Mouse (Mus musculus) hematopoietic multipotent progenitor cell, adult 10-12 weeks (in vitro differentiated cells): ENCODE data around the gene Spen. TPM values are rescaled to one million over a fixed set of nuclear protein-coding genes. Genes with fewer than 3 reads are reported as not detected.

Source experiments
- polyA plus RNA-seq: library from polyadenylated mRNA; stranded (reverse); fragments of >175 nt; gene quantifications from 2 replicates; pipeline ENCODE4 v1.2.3, GENCODE M21; 2012; ENCODE audit warnings: low replicate concordance

The Spen gene
- polyA plus RNA-seq = 137 and 294 TPM in 2 replicates

DNA sequence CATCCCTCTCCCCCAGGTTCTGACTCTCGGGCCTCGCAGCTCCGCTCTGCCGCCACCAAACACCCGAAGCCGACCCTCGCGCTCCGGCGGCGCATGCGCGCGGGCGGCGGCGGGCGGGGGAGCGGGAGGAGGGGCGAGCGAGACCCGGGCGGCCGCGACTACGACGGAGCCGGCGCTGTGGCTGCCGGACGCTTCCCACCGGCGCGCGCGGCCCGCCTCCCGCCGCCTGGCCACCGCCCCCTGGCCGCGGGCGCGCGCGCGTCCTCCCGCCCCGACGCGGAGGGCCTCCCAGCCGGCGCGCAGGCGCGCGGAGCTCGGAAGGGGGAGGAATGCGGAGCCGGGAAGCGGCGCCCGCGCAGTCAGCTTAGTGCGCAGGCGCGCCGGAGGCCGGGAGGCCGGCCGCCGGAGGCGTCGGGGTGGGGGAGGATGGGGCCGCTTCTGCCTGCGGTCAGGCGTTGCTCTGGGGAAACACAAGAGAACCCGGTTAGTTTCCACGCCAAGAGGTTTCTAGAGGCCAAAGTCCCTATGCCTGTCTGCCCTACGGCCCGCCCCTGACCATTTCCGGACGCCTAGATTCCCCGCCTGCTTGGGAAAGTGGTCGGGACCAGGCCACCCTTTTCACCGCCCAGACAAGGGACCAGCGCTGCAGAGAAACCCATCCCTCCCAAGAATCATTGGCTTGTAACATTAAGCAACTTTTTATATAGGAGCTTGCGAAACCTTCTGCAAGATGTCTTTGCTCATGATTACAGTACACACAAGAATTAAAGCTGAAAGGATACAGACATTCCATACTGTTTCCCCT lies at the start of gene Spen:
Gene Spen, minus strand, starts transcription at position 190 of the 805 bp plus-strand sequence.

DNA sequence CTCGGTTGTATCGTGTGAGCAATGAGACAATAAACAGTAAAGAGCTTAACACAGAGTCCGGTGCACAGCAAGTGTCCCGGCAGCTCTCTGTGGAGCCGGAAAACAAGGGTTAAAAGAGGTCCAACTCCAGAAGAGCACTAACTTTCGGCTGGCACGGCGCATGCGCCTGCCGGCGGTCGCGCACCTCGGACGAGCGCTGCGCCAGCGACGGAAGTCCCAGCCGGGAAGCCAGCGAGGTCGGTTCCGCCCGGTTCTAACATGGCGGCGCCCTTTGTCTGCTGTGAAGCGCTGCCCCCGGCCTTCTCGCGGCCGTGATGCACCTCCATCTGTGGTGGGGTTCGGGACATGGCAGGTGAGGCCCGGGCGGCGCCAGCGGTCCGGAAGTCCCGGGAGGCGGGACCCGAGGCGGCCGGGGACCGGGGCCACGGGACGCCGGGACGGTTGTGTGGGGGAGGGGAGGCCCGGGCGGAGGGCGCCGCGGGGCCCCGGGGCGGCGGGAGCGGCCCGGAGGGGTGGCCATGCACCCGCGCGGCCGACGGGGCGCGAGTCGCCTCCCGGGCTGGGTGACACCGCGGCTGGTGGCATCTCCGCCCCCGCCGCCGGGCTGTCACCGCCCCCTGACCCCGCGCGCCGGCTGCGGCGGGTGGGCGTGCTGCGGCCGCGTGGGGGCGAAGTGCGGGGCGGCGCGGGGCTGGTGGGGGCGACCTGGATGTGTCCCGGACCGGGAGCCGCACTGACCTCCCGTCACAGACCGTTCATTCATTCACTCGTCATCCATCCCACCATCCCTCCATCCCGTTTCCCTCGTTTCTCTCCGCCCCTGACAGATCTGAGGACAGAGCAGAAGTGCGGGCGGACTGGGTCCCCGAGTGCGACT lies 93.7 kb downstream of the Spen start, which contains the start of gene Zbtb17:
Gene Zbtb17, plus strand, starts transcription at position 204 of the 877 bp plus-strand sequence.

DNA sequence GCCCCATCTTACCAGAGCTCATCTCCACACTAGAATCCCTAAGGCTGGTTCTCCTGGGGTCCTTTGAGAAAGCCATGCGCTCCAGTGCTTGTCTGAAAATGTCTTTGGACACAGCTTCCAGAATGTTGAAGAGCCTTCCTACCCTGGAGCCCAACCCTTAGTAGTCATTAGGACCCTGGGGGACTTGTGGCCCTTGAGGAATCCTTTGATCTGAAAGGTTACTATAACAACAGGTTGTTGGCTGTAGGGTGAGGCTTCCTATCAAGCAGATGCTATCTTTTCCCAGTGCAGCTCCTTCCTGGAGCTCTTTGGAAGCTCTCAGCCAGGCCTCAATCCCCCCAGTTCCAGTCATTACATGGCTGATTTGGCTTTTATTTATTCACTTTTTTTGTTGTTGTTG lies 102.4 kb downstream of the Spen start, which contains the start of gene Srarp:
Gene Srarp, minus strand, starts transcription at position 132 of the 400 bp plus-strand sequence.

GRCm38 (mm10) chr4:141420192-141420829 lies 118.1 kb downstream of the Spen start, which contains the start of gene Hspb7:
Hspb7 (plus strand) TSS chr4:141420779.

Other genes starting within 250 kb of the Spen start
- gene Epha2, start 237.4 kb downstream of the Spen start, polyA plus RNA-seq = 0.85 and 1.2 TPM in 2 replicates
- gene Fam131c, start 170.4 kb downstream of the Spen start, polyA plus RNA-seq = not detected in 2 replicates
- gene Clcnka, start 139.9 kb downstream of the Spen start, polyA plus RNA-seq = not detected in 2 replicates
- not detected in 2 replicates for gene Clcnkb, start 122.6 kb downstream of the Spen start, polyA plus RNA-seq
- 0.07 TPM in 1 of 2 replicates, not detected in the other for gene Hspb7, start 117.8 kb downstream of the Spen start, polyA plus RNA-seq
- not detected in 2 replicates for gene Srarp, start 102.5 kb downstream of the Spen start, polyA plus RNA-seq
- gene Zbtb17, start 93.9 kb downstream of the Spen start, polyA plus RNA-seq = 36.6 and 45.4 TPM in 2 replicates
- 0.08 TPM in 1 of 2 replicates, not detected in the other for gene Fblim1, start 67.5 kb upstream of the Spen start, polyA plus RNA-seq
- gene Tmem82, start 80.0 kb upstream of the Spen start, polyA plus RNA-seq = 0.58 and 0.66 TPM in 2 replicates
- gene Slc25a34, start 85.2 kb upstream of the Spen start, polyA plus RNA-seq = 0.04 and 0.06 TPM in 2 replicates
- 28.7 and 51.0 TPM in 2 replicates for gene Plekhm2, start 126.3 kb upstream of the Spen start, polyA plus RNA-seq
- 0.39 and 5.8 TPM in 2 replicates for gene Rsc1a1, start 147.0 kb upstream of the Spen start, polyA plus RNA-seq
- 8.2 and 14.6 TPM in 2 replicates for gene Ddi2, start 184.8 kb upstream of the Spen start, polyA plus RNA-seq
- gene Agmat, start 208.1 kb upstream of the Spen start, polyA plus RNA-seq = not detected in 2 replicates